ENCODE assay signal across 9 mouse cellular contexts in genomic region chr4:137862516-137863240, GRCm38 (mm10). TPM values are rescaled to one million over a fixed set of nuclear protein-coding genes. Genes with fewer than 3 reads are reported as not detected.
DNase-seq lines count a peak whose midpoint lies in the region; ATAC-seq and TF ChIP-seq lines count a peak whose summit lies in the region.
"Had no signal": no experiment of that assay in that cellular context is flagged by ENCODE, and none has a peak within 500 bp of the region (broad histone marks: within the 10 kb centered on the region; RNA-seq: fewer than 3 reads in every experiment).

No protein-coding gene starts in this region.

- no peak for ATAC-seq in intestine, postnatal 0 days
- no peak; the same call in 1 of the 2 replicates for ATAC-seq in neural tube, embryonic 14.5 days (ENCODE audit: low read depth)
- ATAC-seq in megakaryocyte progenitor cell, adult 5-6 weeks (replicated peaks; ENCODE audit: poor library complexity), result no peak

- H3K9ac ChIP-seq in intestine, postnatal 0 days (ENCODE audit: low read depth, low read length), result peak overlapping the region; percentile 74
- H3K9ac ChIP-seq in neural tube, embryonic 14.5 days (replicated peaks; ENCODE audit: low read depth, low read length), result peak overlapping the region; percentile 84

- no peaks in the 10 kb centered on the region for H3K9me3 ChIP-seq in intestine, postnatal 0 days (ENCODE audit: control insufficient read depth)
- H3K9me3 ChIP-seq in neural tube, embryonic 14.5 days (ENCODE audit: control insufficient read depth, low read length), result no peaks in the 10 kb centered on the region
- H3K9me3 ChIP-seq: G1E had no signal

- H3K79me2 ChIP-seq in C2C12 (ENCODE audit: control insufficient read depth, insufficient read depth), result peaks cover 55% of the 10 kb centered on the region

- DNase-seq in gastrocnemius, adult 2 months, result peak; percentile 53
- DNase-seq in gastrocnemius, postnatal 36 days, result no peak
- DNase-seq in cerebellum, postnatal 14 days, result peak; percentile 52 to 63
- DNase-seq in MN1 (ENCODE audit: low spot score), result no peak

- peak overlapping the region; percentile 80 for H3ac ChIP-seq in C2C12 (ENCODE audit: control insufficient read depth, insufficient read length, low read depth)

- H3K4me2 ChIP-seq in intestine, postnatal 0 days (replicated peaks; ENCODE audit: low read depth), result peak overlapping the region; percentile 72
- peak overlapping the region; percentile 78 for H3K4me2 ChIP-seq in neural tube, embryonic 14.5 days (ENCODE audit: low read depth, low read length)

- peaks cover 22% of the 10 kb centered on the region for H3K4me1 ChIP-seq in intestine, postnatal 0 days (replicated peaks; ENCODE audit: control insufficient read depth, insufficient read depth, low read length)
- peaks cover 47% of the 10 kb centered on the region for H3K4me1 ChIP-seq in neural tube, embryonic 14.5 days (ENCODE audit: control insufficient read depth, insufficient read depth, low read length)

- TF ChIP-seq CTCF in gastrocnemius, adult 2 months (IDR thresholded peaks at IDR 0.05), result no peak
- no peak for TF ChIP-seq CTCF in C2C12 (IDR thresholded peaks at IDR 0.05; ENCODE audit: control insufficient read depth, insufficient read depth, insufficient read length)
- TF ChIP-seq CTCF in intestine, postnatal 0 days (IDR thresholded peaks at IDR 0.05; ENCODE audit: low read depth), result no peak

- WGBS in intestine, postnatal 0 days, result 8% methylated on average over 21 of the region's 21 CpGs
- 9% methylated on average over 21 of the region's 21 CpGs for WGBS in neural tube, embryonic 14.5 days

- no peaks in the 10 kb centered on the region for H3K36me3 ChIP-seq in C2C12 (ENCODE audit: control insufficient read depth, insufficient read depth)
- no peaks in the 10 kb centered on the region; the same call in 1 of the 2 replicates for H3K36me3 ChIP-seq in intestine, postnatal 0 days (ENCODE audit: control insufficient read depth, insufficient read depth)
- no peaks in the 10 kb centered on the region for H3K36me3 ChIP-seq in neural tube, embryonic 14.5 days (ENCODE audit: control insufficient read depth, insufficient read depth, low read length)
- H3K36me3 ChIP-seq: G1E had no signal

- H3K27ac ChIP-seq in gastrocnemius, adult 2 months, result peak overlapping the region; percentile 97
- H3K27ac ChIP-seq in intestine, postnatal 0 days (ENCODE audit: low read depth, low read length), result peak overlapping the region; percentile 71
- peak overlapping the region; percentile 57; the same call in 1 of the 2 replicates for H3K27ac ChIP-seq in neural tube, embryonic 14.5 days (ENCODE audit: low read depth, low read length)

- peak overlapping the region; percentile 96 for H3K4me3 ChIP-seq in gastrocnemius, adult 2 months
- peak overlapping the region; percentile 52 for H3K4me3 ChIP-seq in C2C12 (ENCODE audit: insufficient read depth, poor library complexity, severe bottlenecking)
- peak overlapping the region; percentile 68 for H3K4me3 ChIP-seq in intestine, postnatal 0 days (ENCODE audit: low read depth, low read length)
- H3K4me3 ChIP-seq in neural tube, embryonic 14.5 days (ENCODE audit: low read depth, low read length), result peak overlapping the region; percentile 80

- peaks cover 19% of the 10 kb centered on the region for H3K79me3 ChIP-seq in C2C12 (ENCODE audit: low read depth)

- H3K27me3 ChIP-seq in C2C12 (ENCODE audit: control insufficient read depth, insufficient read depth, insufficient read length), result no peaks in the 10 kb centered on the region
- no peaks in the 10 kb centered on the region for H3K27me3 ChIP-seq in intestine, postnatal 0 days (replicated peaks; ENCODE audit: control insufficient read depth, insufficient read depth, low read length)
- H3K27me3 ChIP-seq in neural tube, embryonic 14.5 days (ENCODE audit: control insufficient read depth, insufficient read depth, low read length), result no peaks in the 10 kb centered on the region

- intact Hi-C loops in gastrocnemius, adult 2 months (cut with DNase I), result loop anchor here (2.0 kb wide), 1 partner anchor 80 kb away; no protein-coding TSS in a partner anchor
- intact Hi-C loops in gastrocnemius, postnatal 36 days (cut with DNase I), result no loop called here

TF ChIP-seq in C2C12, 6 proteins besides CTCF, POLR2A, EP300 and RAD21:
- TF ChIP-seq CEBPB (IDR thresholded peaks at IDR 0.05; ENCODE audit: low read depth) (no peak), USF1 (IDR thresholded peaks at IDR 0.05; ENCODE audit: low read depth) (no peak), MYOD1 (IDR thresholded peaks at IDR 0.05; ENCODE audit: control insufficient read depth, insufficient read length, low read depth) (no peak), FOSL1 (IDR thresholded peaks at IDR 0.05; ENCODE audit: insufficient read depth, low read length, poor library complexity, severe bottlenecking) (no peak), MYOG (IDR thresholded peaks at IDR 0.05; ENCODE audit: control insufficient read depth, extremely low read depth, insufficient read length) (no peak), MAX (IDR thresholded peaks at IDR 0.05) (no peak)

RNA-seq across cellular contexts. Expression of gene Ece1, which starts 0.6 kb away (rescaled TPM):
- total RNA-seq in gastrocnemius, adult 2 months (2021), result 100 to 1,000 TPM in 1 of 2 experiments, 10 to 100 TPM in 1; 61.6 to 103 TPM
- total RNA-seq in gastrocnemius, postnatal 36 days (2021), result 10 to 100 TPM; 57.9 to 67.9 TPM
- polyA plus RNA-seq in C2C12 (2012; fragmentation: generic; extraction: Trizol), result 198 TPM
- polyA plus RNA-seq in intestine, postnatal 0 days (2015; fragmentation: Nextera tagmentation; extraction: Ambion mirVana), result 44.9 and 49.1 TPM in 2 replicates
- 24.9 and 31.3 TPM in 2 replicates for polyA plus RNA-seq in neural tube, embryonic 14.5 days (2014; fragmentation: Nextera tagmentation; extraction: Ambion mirVana)
- 6.2 and 7.3 TPM in 2 replicates for total RNA-seq in megakaryocyte progenitor cell, adult 5-6 weeks (2015)
- total RNA-seq in megakaryocyte progenitor cell, adult 5-6 weeks (2017), result 2.9 and 3.2 TPM in 2 replicates

Comparison
In these comparisons a context has a peak if more than half of its experiments do, and no peak if none do; other contexts are left out.
1. DNase-seq: peak in gastrocnemius, adult 2 months (single experiment) and cerebellum, postnatal 14 days (2 of 2); none in gastrocnemius, postnatal 36 days (0 of 2) and MN1 (single experiment).
2. RNA of gene Ece1, which starts 0.6 kb away (total RNA-seq): 61.6 to 103 TPM in gastrocnemius, adult 2 months and 57.9 to 67.9 TPM in gastrocnemius, postnatal 36 days; 2.9 to 7.3 TPM in megakaryocyte progenitor cell, adult 5-6 weeks; every median in the first group is over 4 times any median in the second.
3. Peak in every context shown above with its lines, with median percentiles within 50 percentile points of each other: H3K27ac ChIP-seq and H3K4me3 ChIP-seq.